Mouse (Mus musculus): ENCODE measurements around the gene Fam171a2. TPM values are rescaled to one million over a fixed set of nuclear protein-coding genes. Genes with fewer than 3 reads are reported as not detected.

Gene Fam171a2
- polyA plus RNA-seq, 1 experiment from 2014 or later = 2.5 TPM

DNA sequence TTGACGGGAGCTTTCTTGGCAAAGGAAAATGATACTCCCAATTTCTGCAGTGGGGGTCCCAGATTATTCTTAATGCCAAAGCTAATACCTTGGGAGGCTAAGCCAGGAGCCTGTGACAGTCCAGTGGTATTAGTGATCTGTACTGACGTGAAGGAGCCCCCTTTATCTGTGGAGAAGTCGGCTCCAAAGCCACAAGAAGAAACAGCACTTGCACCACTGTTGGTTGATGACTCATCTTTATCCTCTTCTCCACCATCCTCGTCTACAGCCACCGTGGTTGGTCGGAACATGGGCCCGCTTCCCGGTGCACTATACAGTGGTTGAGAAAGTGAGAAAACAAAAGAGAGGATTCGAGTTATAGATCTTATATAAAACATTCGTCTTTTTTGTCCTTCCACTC, 34.3 kb upstream of the Fam171a2 start:
- Histone ChIP-seq H3K9ac (ENCODE audit: low read length) (no peak overlapping the region), H3K4me3 (replicated peaks; ENCODE audit: low read length) (no peak overlapping the region), H3K36me3 (ENCODE audit: control insufficient read depth, insufficient read depth, low read length) (peaks cover 28% of the 10 kb centered on the region), H3K27ac (ENCODE audit: low read length) (no peak overlapping the region), H3K9me3 (replicated peaks; ENCODE audit: control insufficient read depth, low read length) (no peaks in the 10 kb centered on the region), H3K4me1 (ENCODE audit: control insufficient read depth, insufficient read depth, low read length) (no peaks in the 10 kb centered on the region), H3K27me3 (ENCODE audit: control insufficient read depth, insufficient read depth, low read length) (no peaks in the 10 kb centered on the region), H3K4me2 (ENCODE audit: low read depth, low read length) (no peak overlapping the region)
- WGBS = 93% methylated on average over 10 of the region's 10 CpGs
- ATAC-seq (ENCODE audit: insufficient read depth, low FRiP score) = no peak

DNA sequence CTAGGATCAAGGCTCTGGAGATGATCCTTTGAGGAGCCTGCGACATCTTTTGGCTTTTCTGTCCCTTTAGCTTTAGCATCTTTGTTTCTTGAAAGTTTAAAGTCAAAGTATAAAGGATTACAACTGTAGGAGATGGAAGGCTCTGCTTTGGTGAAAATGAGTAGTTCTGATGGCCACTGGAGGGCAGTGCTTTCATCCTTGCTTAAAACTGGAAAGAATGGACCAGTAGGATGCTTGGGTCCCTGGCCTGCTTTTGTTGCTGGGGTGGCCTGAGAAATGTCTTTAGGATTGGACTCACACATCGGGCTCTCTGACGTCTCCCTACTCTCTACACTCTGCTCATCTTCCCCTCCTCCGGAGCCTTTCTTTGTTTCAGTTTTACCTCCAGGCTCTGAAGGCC, 33.4 kb upstream of the Fam171a2 start:
- Histone ChIP-seq H3K27me3 (ENCODE audit: control insufficient read depth, insufficient read depth, low read length) (no peaks in the 10 kb centered on the region), H3K27ac (ENCODE audit: low read length) (no peak overlapping the region), H3K9me3 (replicated peaks; ENCODE audit: control insufficient read depth, low read length) (no peaks in the 10 kb centered on the region), H3K36me3 (ENCODE audit: control insufficient read depth, insufficient read depth, low read length) (peaks cover 28% of the 10 kb centered on the region), H3K4me3 (replicated peaks; ENCODE audit: low read length) (no peak overlapping the region), H3K9ac (ENCODE audit: low read length) (no peak overlapping the region), H3K4me1 (ENCODE audit: control insufficient read depth, insufficient read depth, low read length) (no peaks in the 10 kb centered on the region), H3K4me2 (ENCODE audit: low read depth, low read length) (no peak overlapping the region)
- 92% methylated on average over 4 of the region's 4 CpGs for WGBS
- ATAC-seq (ENCODE audit: insufficient read depth, low FRiP score) = no peak

DNA sequence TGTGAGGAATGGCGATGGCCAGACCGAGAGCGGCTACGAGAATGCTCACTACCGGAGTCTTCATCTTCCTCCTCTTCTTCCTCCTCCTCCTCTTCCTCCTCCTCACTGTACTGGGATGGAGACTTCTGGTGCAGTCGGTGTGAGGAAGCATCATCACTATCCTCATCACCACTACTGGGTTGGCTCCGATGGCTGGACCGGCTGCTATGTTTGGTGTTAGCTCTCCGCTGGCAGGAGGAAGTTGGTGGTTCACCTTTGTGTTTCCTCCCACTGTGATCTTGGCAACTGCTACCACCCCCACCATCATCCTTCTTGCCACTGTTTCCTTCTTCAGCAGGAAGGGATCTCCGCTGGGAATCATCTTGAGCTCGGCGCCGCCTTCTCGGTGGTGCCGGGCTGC, 32.6 kb upstream of the Fam171a2 start:
- no peak overlapping the region for H3K27ac ChIP-seq (ENCODE audit: low read length)
- H3K36me3 ChIP-seq (ENCODE audit: control insufficient read depth, insufficient read depth, low read length) = peaks cover 28% of the 10 kb centered on the region
- no peak for ATAC-seq (ENCODE audit: insufficient read depth, low FRiP score)
- no peaks in the 10 kb centered on the region for H3K4me1 ChIP-seq (ENCODE audit: control insufficient read depth, insufficient read depth, low read length)
- no peaks in the 10 kb centered on the region for H3K27me3 ChIP-seq (ENCODE audit: control insufficient read depth, insufficient read depth, low read length)
- H3K4me3 ChIP-seq (replicated peaks; ENCODE audit: low read length) = no peak overlapping the region
- no peak overlapping the region for H3K9ac ChIP-seq (ENCODE audit: low read length)
- no peak overlapping the region for H3K4me2 ChIP-seq (ENCODE audit: low read depth, low read length)
- 97% methylated on average over 15 of the region's 15 CpGs for WGBS
- no peaks in the 10 kb centered on the region for H3K9me3 ChIP-seq (replicated peaks; ENCODE audit: control insufficient read depth, low read length)

DNA sequence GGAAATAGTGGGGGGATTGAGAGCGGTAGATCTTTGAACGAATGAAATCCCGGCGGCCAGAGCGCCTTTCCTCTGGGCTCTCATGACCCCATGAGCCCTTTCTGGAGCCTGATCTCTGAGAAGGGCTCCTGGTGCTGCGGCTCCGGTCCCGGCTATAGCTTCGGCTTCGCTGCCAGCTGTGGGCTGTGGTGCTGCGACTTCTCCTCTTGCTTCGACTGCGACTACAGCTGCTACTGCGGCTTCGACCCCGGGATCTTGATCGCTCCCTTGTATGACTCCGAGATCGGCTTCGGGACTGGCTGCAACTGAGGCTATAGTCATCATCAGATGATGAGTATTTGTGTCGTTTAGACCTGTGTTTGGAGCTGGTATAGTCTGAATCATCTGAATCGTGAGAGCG, 32.1 kb upstream of the Fam171a2 start:
- Histone ChIP-seq H3K27me3 (ENCODE audit: control insufficient read depth, insufficient read depth, low read length) (no peaks in the 10 kb centered on the region), H3K9ac (ENCODE audit: low read length) (no peak overlapping the region), H3K27ac (ENCODE audit: low read length) (no peak overlapping the region), H3K4me1 (ENCODE audit: control insufficient read depth, insufficient read depth, low read length) (no peaks in the 10 kb centered on the region), H3K36me3 (ENCODE audit: control insufficient read depth, insufficient read depth, low read length) (peaks cover 24% of the 10 kb centered on the region), H3K4me2 (ENCODE audit: low read depth, low read length) (no peak overlapping the region), H3K9me3 (replicated peaks; ENCODE audit: control insufficient read depth, low read length) (no peaks in the 10 kb centered on the region), H3K4me3 (replicated peaks; ENCODE audit: low read length) (no peak overlapping the region)
- ATAC-seq (ENCODE audit: insufficient read depth, low FRiP score) = no peak
- WGBS = 93% methylated on average over 23 of the region's 23 CpGs

DNA sequence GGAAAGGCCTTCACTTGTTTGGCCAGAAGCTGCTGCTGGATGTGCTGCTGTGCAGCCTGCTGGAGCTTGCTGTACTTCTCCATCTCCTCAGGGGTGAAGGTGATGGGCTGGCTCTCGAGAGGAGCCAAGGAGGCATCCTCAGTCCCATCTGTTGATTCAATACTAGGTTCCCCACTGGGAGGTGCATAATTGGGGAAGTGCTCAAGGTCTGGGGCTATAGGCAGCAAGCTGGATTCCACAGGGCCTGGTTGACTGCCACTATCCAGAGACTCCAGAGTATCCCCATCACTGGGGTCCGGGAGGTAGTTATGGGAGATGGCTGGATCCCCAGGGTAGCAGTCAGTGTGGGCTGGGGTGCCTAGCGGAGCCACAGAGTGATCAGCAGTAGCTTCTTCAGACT, 31.2 kb upstream of the Fam171a2 start:
- no peak overlapping the region for H3K27ac ChIP-seq (ENCODE audit: low read length)
- no peak overlapping the region for H3K4me3 ChIP-seq (replicated peaks; ENCODE audit: low read length)
- no peaks in the 10 kb centered on the region for H3K27me3 ChIP-seq (ENCODE audit: control insufficient read depth, insufficient read depth, low read length)
- WGBS = 91% methylated on average over 3 of the region's 3 CpGs
- H3K4me1 ChIP-seq (ENCODE audit: control insufficient read depth, insufficient read depth, low read length) = no peaks in the 10 kb centered on the region
- H3K9me3 ChIP-seq (replicated peaks; ENCODE audit: control insufficient read depth, low read length) = no peaks in the 10 kb centered on the region
- H3K4me2 ChIP-seq (ENCODE audit: low read depth, low read length) = no peak overlapping the region
- H3K9ac ChIP-seq (ENCODE audit: low read length) = no peak overlapping the region
- peaks cover 22% of the 10 kb centered on the region for H3K36me3 ChIP-seq (ENCODE audit: control insufficient read depth, insufficient read depth, low read length)
- ATAC-seq (ENCODE audit: insufficient read depth, low FRiP score) = no peak

DNA sequence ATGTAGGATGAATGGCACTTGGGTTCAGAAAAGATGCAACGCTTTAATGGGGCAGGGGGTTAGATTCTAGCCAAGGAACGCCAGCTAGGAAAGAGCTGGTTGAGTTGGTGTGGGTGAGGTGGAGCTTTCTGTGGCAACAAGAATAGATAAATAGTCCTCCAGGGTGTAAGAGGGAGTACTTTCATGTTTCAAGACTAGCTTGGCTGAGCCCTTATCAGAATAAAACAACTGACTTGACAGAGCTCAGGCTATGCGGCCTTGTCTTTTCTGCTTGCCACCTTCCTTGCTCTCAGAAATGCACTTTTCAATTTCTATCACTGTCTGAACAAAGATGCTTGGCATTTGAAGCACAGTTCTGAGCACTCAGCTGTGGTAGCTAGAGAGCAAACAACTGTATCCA, 27.5 kb upstream of the Fam171a2 start:
- Histone ChIP-seq H3K9ac (ENCODE audit: low read length) (no peak overlapping the region), H3K27me3 (ENCODE audit: control insufficient read depth, insufficient read depth, low read length) (no peaks in the 10 kb centered on the region), H3K4me2 (ENCODE audit: low read depth, low read length) (no peak overlapping the region), H3K27ac (ENCODE audit: low read length) (no peak overlapping the region), H3K4me1 (ENCODE audit: control insufficient read depth, insufficient read depth, low read length) (no peaks in the 10 kb centered on the region), H3K9me3 (replicated peaks; ENCODE audit: control insufficient read depth, low read length) (no peaks in the 10 kb centered on the region), H3K36me3 (ENCODE audit: control insufficient read depth, insufficient read depth, low read length) (peaks cover 10% of the 10 kb centered on the region), H3K4me3 (replicated peaks; ENCODE audit: low read length) (no peak overlapping the region)
- no peak for ATAC-seq (ENCODE audit: insufficient read depth, low FRiP score)
- WGBS = 90% methylated on average over 3 of the region's 3 CpGs

DNA sequence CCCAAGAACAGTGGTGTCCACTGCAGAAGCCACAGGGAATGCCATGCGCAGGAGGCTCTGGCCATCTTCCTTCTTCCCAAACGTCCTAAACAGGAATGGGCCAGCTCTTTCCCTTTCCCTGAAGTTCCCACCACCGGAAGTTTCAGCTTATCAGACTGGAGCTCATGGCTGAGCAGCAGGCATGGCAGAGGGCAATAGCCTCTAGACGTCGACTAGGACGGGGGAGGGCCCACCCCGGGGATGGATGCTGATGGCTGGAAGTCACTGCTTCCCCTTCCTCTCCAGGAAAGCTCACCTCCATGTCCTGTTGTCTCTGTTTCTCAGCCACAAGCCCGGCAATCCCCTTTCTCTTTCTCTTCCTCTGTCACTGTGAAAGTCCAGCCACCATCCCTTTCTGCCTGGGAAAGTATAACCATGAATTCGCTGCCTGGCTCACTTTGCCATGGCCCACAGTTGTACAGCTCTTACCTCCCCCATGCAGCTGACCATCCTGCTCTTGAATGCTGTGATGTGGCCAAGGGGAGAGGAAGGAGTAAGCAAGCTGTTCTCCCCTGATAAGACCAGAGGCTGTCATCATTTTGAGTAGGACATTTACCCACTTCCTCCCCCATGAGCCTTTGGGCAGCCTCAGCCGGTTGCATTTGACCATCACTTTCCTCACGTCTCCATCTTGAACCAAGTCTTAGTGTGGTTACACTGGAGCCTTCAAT, 22.3 kb upstream of the Fam171a2 start, which contains the start of gene Itga2b:
Itga2b (minus strand) TSS at position 475 of the 710 bp plus-strand sequence.
- Histone ChIP-seq H3K36me3 (ENCODE audit: control insufficient read depth, insufficient read depth, low read length) (no peaks in the 10 kb centered on the region), H3K4me2 (ENCODE audit: low read depth, low read length) (no peak within 1 kb of the TSS), H3K27me3 (ENCODE audit: control insufficient read depth, insufficient read depth, low read length) (no peaks in the 10 kb centered on the region), H3K4me3 (replicated peaks; ENCODE audit: low read length) (no peak within 1 kb of the TSS), H3K27ac (ENCODE audit: low read length) (no peak within 1 kb of the TSS), H3K9ac (ENCODE audit: low read length) (no peak within 1 kb of the TSS), H3K4me1 (ENCODE audit: control insufficient read depth, insufficient read depth, low read length) (peaks cover 19% of the 10 kb centered on the region), H3K9me3 (replicated peaks; ENCODE audit: control insufficient read depth, low read length) (no peaks in the 10 kb centered on the region)
- WGBS = 57% methylated on average over 11 of the region's 11 CpGs
- ATAC-seq (ENCODE audit: insufficient read depth, low FRiP score) = no peak

DNA sequence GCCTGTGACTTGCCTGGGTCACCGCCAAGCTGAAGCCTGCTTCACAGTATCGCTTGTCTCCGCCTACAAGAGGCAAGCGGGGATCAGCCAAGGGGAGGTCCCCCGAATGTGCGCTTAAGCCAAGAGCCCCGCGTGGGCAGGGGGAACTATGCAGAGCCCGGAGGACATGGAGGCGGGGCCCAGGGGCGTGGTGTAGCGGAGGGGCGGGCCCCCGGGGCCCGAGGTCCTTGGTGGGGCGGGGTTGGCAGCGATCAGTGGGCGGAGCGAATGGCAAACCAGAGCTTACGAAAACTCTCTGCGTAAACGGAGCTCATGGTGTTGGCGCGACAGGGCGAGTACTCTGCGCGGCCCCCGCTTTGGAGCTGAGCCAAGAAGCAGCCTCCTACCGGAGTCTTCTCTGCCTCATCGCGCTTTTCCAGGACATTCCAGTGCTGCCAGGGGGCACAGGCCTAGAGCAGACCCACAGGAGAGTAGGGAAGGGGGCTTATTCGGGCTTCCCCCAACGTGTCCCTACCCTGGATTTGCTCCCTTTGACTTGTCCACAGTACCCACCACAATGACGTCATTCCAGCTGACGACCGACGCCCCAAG, 19.7 kb upstream of the Fam171a2 start:
- H3K4me2 ChIP-seq (ENCODE audit: low read depth, low read length) = peak overlapping the region; percentile 80
- peak overlapping the region; percentile 43 for H3K4me3 ChIP-seq (replicated peaks; ENCODE audit: low read length)
- H3K9me3 ChIP-seq (replicated peaks; ENCODE audit: control insufficient read depth, low read length) = no peaks in the 10 kb centered on the region
- peak overlapping the region; percentile 71 for H3K9ac ChIP-seq (ENCODE audit: low read length)
- no peaks in the 10 kb centered on the region for H3K36me3 ChIP-seq (ENCODE audit: control insufficient read depth, insufficient read depth, low read length)
- ATAC-seq (ENCODE audit: insufficient read depth, low FRiP score) = peak; percentile 96
- no peaks in the 10 kb centered on the region for H3K27me3 ChIP-seq (ENCODE audit: control insufficient read depth, insufficient read depth, low read length)
- peak overlapping the region; percentile 89 for H3K27ac ChIP-seq (ENCODE audit: low read length)
- peaks cover 19% of the 10 kb centered on the region for H3K4me1 ChIP-seq (ENCODE audit: control insufficient read depth, insufficient read depth, low read length)
- 1% methylated on average over 36 of the region's 37 CpGs for WGBS

DNA sequence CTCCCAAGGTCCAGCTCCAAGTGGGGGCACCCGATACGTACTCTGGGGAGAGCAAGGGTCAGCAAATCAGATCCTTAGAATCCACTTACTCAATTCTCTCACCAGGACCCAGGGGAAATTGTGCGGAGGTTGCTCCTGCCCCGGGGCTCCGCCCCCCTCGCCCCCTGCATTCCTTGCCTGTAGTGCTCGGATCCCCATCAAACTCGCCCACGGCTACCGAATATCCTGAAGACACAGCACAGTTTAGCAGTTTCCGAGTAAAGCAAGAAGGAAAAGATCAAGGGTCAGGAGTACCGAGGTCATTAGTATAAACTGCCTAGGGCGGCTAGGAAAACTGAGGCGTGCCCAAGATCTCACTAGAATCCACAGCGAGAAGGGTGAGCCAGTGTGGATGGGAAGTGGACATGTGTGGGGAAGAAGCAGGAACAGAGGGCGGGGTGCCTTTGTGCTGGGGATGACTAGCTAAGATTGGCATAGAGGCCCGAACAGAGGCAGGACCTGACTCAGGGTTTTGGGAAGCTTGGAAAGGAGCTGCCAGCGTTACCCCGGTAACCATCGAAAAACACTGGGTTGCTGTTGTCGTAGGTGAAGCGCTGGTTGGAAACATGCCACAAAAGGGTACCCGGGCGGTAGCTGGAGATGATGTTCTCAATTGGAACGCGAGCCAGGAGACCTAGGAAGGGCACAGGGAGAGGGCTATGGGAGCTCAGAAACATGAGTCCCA, 18.4 kb upstream of the Fam171a2 start:
- Histone ChIP-seq H3K9me3 (replicated peaks; ENCODE audit: control insufficient read depth, low read length) (no peaks in the 10 kb centered on the region), H3K4me3 (replicated peaks; ENCODE audit: low read length) (no peak overlapping the region), H3K36me3 (ENCODE audit: control insufficient read depth, insufficient read depth, low read length) (no peaks in the 10 kb centered on the region), H3K27me3 (ENCODE audit: control insufficient read depth, insufficient read depth, low read length) (no peaks in the 10 kb centered on the region), H3K4me1 (ENCODE audit: control insufficient read depth, insufficient read depth, low read length) (peaks cover 19% of the 10 kb centered on the region), H3K4me2 (ENCODE audit: low read depth, low read length) (no peak overlapping the region; the same call in 1 of the 2 replicates), H3K27ac (ENCODE audit: low read length) (peak overlapping the region; percentile 55), H3K9ac (ENCODE audit: low read length) (no peak overlapping the region)
- peak; percentile 9; the same call in 1 of the 2 replicates for ATAC-seq (ENCODE audit: insufficient read depth, low FRiP score)
- 17% methylated on average over 26 of the region's 26 CpGs for WGBS

Measured in stomach, embryonic 16.5 days (tissue).